Mouse (Mus musculus): ENCODE results near the gene Rwdd1.
A peak's percentile ranks its signal among the peaks of the same experiment; 100 is the strongest.

DNA sequence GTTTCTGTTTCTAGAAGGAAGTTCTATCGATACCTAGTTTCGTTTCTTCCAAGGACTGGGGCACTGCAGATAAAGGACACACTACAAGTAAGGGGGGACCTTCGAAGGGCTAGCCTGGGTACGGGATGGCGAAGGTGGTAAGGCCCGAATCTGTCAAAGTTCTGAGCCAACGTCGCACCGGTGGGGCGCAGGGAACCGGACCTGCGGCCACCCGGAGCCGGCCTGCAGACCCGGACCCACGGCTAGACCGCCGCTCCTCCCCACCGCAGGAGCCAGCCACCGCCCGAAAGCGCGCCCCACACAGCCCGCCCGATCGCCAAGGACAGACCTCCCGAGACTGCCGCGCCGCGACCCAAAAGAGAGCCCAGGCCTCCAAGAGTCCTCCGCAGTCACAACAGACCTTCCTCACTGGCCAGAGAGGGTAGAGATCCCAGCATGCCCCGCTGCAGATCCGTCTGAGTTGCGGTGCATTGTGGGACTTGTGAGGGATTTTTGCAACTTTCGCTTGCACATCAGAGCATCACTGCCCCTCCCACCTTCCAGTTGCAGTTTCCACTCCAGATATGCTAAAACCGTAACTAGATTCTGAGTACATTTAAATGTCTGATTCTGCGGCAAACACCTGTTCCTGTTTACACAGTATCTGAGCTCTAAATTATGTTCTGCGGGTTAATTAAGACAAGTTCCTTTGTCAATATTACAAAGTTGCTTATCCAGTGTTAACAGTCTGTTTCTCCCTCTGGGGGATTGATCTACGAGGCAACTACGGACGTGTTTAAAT is 68.4 kb downstream of the Rwdd1 start, which contains the start of gene Zup1:
- no peak for TF ChIP-seq CTCF (IDR thresholded peaks at IDR 0.05; ENCODE audit: extremely low read depth, insufficient read depth, low read length)
- TF ChIP-seq POLR2A (IDR thresholded peaks at IDR 0.05; ENCODE audit: extremely low read depth, insufficient read depth, low read length) = peak; percentile 87
